Mouse (Mus musculus) testis, adult 2 months (tissue): ENCODE results near the gene Kcnc2.

ENCODE experiments used
- CTCF ChIP-seq: fragments of 200-500 bp; IDR thresholded peaks from 2 replicates; pipeline ENCODE4 v1.5.1; 2012; ENCODE audit warnings: low read depth, mild to moderate bottlenecking, inconsistent platforms, low read length, moderate library complexity; ENCODE audit not compliant: control insufficient read depth, insufficient read depth, insufficient replicate concordance
- POLR2A ChIP-seq: fragments of 200-500 bp; IDR thresholded peaks from 2 replicates; pipeline ENCODE4 v1.6.1; 2012; ENCODE audit warnings: low read depth, mild to moderate bottlenecking, inconsistent platforms, low read length, moderate library complexity; ENCODE audit not compliant: control insufficient read depth

DNA sequence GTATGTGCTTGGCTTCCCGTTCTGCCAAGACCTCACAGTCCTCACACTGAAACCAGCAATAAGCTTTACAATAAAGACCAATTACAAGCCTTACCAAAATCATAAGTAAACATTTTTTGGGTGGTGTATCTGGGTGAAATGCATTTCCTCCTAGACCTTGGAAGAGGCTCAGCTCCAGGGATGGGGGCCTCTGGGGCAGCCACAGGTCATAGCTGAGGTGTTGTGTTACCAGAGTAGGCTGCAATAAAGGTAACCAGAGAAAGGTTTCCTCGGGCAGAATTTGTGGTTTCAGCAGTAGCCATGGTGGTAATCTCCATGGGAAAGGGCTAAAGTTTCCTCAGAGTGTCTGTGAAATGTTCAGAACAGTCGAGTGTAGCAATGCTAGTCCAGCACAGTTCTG, 97.4 kb downstream of the Kcnc2 start:
- TF ChIP-seq CTCF (no peak), POLR2A (no peak)
